Mouse (Mus musculus): ENCODE results near the gene Hivep3. TPM values are rescaled to one million over a fixed set of nuclear protein-coding genes. Genes with fewer than 3 reads are reported as not detected.

Hivep3 gene
- total RNA-seq, 1 experiment from 2014 or later = 6.3 TPM

- ATAC-seq (replicated peaks; ENCODE audit: low read depth, poor library complexity, severe bottlenecking) = peak; percentile 85
These were observed 427.8 kb downstream of the Hivep3 start, which contains the start of gene Edn2 for GRCm38 (mm10) chr4:120161166-120161949. Gene Edn2 (plus strand): TSS chr4:120161206.

- no peak for ATAC-seq (replicated peaks; ENCODE audit: low read depth, poor library complexity, severe bottlenecking)
These were observed 429.0 kb downstream of the Hivep3 start for GRCm38 (mm10) chr4:120162586-120162985.

- no peak for ATAC-seq (replicated peaks; ENCODE audit: low read depth, poor library complexity, severe bottlenecking)
These were observed 429.7 kb downstream of the Hivep3 start for GRCm38 (mm10) chr4:120163242-120163641.

- ATAC-seq (replicated peaks; ENCODE audit: low read depth, poor library complexity, severe bottlenecking) = no peak
These were observed 430.7 kb downstream of the Hivep3 start for GRCm38 (mm10) chr4:120164316-120164715.

- ATAC-seq (replicated peaks; ENCODE audit: low read depth, poor library complexity, severe bottlenecking) = no peak
These were observed 434.2 kb downstream of the Hivep3 start for GRCm38 (mm10) chr4:120167778-120168177.

- ATAC-seq (replicated peaks; ENCODE audit: low read depth, poor library complexity, severe bottlenecking) = no peak
These were observed 434.8 kb downstream of the Hivep3 start for GRCm38 (mm10) chr4:120168346-120168745.

GRCm38 (mm10) chr4:120170387-120170936 lies 436.9 kb downstream of the Hivep3 start:
- ATAC-seq (replicated peaks; ENCODE audit: low read depth, poor library complexity, severe bottlenecking) = no peak

GRCm38 (mm10) chr4:120172050-120172684 lies 438.6 kb downstream of the Hivep3 start:
- no peak for ATAC-seq (replicated peaks; ENCODE audit: low read depth, poor library complexity, severe bottlenecking)

- no peak for ATAC-seq (replicated peaks; ENCODE audit: low read depth, poor library complexity, severe bottlenecking)
These were observed 445.5 kb downstream of the Hivep3 start for GRCm38 (mm10) chr4:120179123-120179522.

GRCm38 (mm10) chr4:120180535-120180934 lies 447.0 kb downstream of the Hivep3 start:
- no peak for ATAC-seq (replicated peaks; ENCODE audit: low read depth, poor library complexity, severe bottlenecking)

- ATAC-seq (replicated peaks; ENCODE audit: low read depth, poor library complexity, severe bottlenecking) = no peak
These were observed 450.9 kb downstream of the Hivep3 start for GRCm38 (mm10) chr4:120184374-120184991.

GRCm38 (mm10) chr4:120186441-120186840 lies 452.9 kb downstream of the Hivep3 start:
- no peak for ATAC-seq (replicated peaks; ENCODE audit: low read depth, poor library complexity, severe bottlenecking)

GRCm38 (mm10) chr4:120186934-120187333 lies 453.4 kb downstream of the Hivep3 start:
- no peak for ATAC-seq (replicated peaks; ENCODE audit: low read depth, poor library complexity, severe bottlenecking)

Other genes with a start within 250 kb of the Hivep3 start
- gene Rimkla, start 241.2 kb upstream of the Hivep3 start, total RNA-seq (2017) = not detected in 2 replicates
- 24.4 and 27.5 TPM in 2 replicates for gene Foxj3, start 196.8 kb upstream of the Hivep3 start, total RNA-seq (2017)
- 0.63 and 5.5 TPM in 2 replicates for gene Frg2f1, start 194.3 kb upstream of the Hivep3 start, total RNA-seq (2017)
- not detected in 2 replicates for gene Guca2a, start 96.1 kb upstream of the Hivep3 start, total RNA-seq (2017)
- not detected in 2 replicates for gene Guca2b, start 74.8 kb upstream of the Hivep3 start, total RNA-seq (2017)

All from common myeloid progenitor, adult 5-6 weeks (primary cell).